Mouse (Mus musculus) megakaryocyte, embryonic 14.5 days (primary cell): ENCODE measurements around the gene Pcdh17. TPM values are rescaled to one million over a fixed set of nuclear protein-coding genes. Genes with fewer than 3 reads are reported as not detected.

Source experiments
- H3K27me3 ChIP-seq: replicated peaks from 2 replicates; pipeline ENCODE3; 2012; ENCODE audit warnings: inconsistent platforms
- H3K36me3 ChIP-seq: replicated peaks from 2 replicates; pipeline ENCODE3; 2012; ENCODE audit warnings: low read length, inconsistent platforms, mixed read lengths
- H3K4me1 ChIP-seq: 2 replicates; pipeline ENCODE4 v1.6.1; 2012; ENCODE audit warnings: inconsistent platforms
- H3K4me3 ChIP-seq: replicated peaks from 2 replicates; pipeline ENCODE3; 2012; ENCODE audit warnings: moderate library complexity, mild to moderate bottlenecking, inconsistent platforms
- H3K9me3 ChIP-seq: 2 replicates; pipeline ENCODE4 v1.6.1; 2012; ENCODE audit warnings: inconsistent platforms
- FLI1 ChIP-seq: IDR thresholded peaks from 2 replicates; pipeline ENCODE4 v1.6.1; 2012; ENCODE audit warnings: low read length, inconsistent platforms, mixed read lengths
- GATA1 ChIP-seq: IDR thresholded peaks from 3 replicates; pipeline ENCODE4 v1.6.1; 2012; ENCODE audit warnings: mixed read lengths, low read length, inconsistent platforms, borderline replicate concordance
- polyA plus RNA-seq: library from polyadenylated mRNA; stranded (reverse); fragments of >175 nt; gene quantifications from 2 replicates; pipeline ENCODE4 v1.2.3, GENCODE M21; 2012; ENCODE audit warnings: low replicate concordance; ENCODE audit not compliant: insufficient read depth

Gene Pcdh17
- polyA plus RNA-seq, 1 experiment = 0.03 TPM

GRCm38 (mm10) chr14:84444663-84445502 lies 1.5 kb downstream of the Pcdh17 start:
- Histone ChIP-seq H3K4me3 (peak overlapping the region; percentile 85), H3K27me3 (peaks cover 64% of the 10 kb centered on the region), H3K36me3 (no peaks in the 10 kb centered on the region), H3K4me1 (peaks cover 61% of the 10 kb centered on the region), H3K9me3 (peaks cover 25% of the 10 kb centered on the region)
- TF ChIP-seq GATA1 (no peak), FLI1 (no peak)

GRCm38 (mm10) chr14:84445503-84446410 lies 2.4 kb downstream of the Pcdh17 start:
- no peaks in the 10 kb centered on the region for H3K36me3 ChIP-seq
- TF ChIP-seq FLI1 (no peak), GATA1 (no peak)
- peak overlapping the region; percentile 85 for H3K4me3 ChIP-seq
- peaks cover 61% of the 10 kb centered on the region for H3K4me1 ChIP-seq
- H3K9me3 ChIP-seq = peaks cover 25% of the 10 kb centered on the region
- peaks cover 64% of the 10 kb centered on the region for H3K27me3 ChIP-seq

- TF ChIP-seq GATA1 (no peak), FLI1 (no peak)
- H3K36me3 ChIP-seq = no peaks in the 10 kb centered on the region
- H3K9me3 ChIP-seq = peaks cover 25% of the 10 kb centered on the region
- H3K4me3 ChIP-seq = peak overlapping the region; percentile 85
- H3K4me1 ChIP-seq = peaks cover 61% of the 10 kb centered on the region
- H3K27me3 ChIP-seq = peaks cover 64% of the 10 kb centered on the region
Measured at GRCm38 (mm10) chr14:84446411-84446915, 3.1 kb downstream of the Pcdh17 start.

GRCm38 (mm10) chr14:84446941-84447641 lies 3.7 kb downstream of the Pcdh17 start:
- Histone ChIP-seq H3K9me3 (peaks cover 25% of the 10 kb centered on the region), H3K4me1 (peaks cover 61% of the 10 kb centered on the region), H3K4me3 (peak overlapping the region; percentile 85), H3K36me3 (no peaks in the 10 kb centered on the region), H3K27me3 (peaks cover 64% of the 10 kb centered on the region)
- TF ChIP-seq FLI1 = no peak
- TF ChIP-seq GATA1 = no peak

GRCm38 (mm10) chr14:84447661-84448380 lies 4.5 kb downstream of the Pcdh17 start:
- H3K4me3 ChIP-seq = peak overlapping the region; percentile 67
- TF ChIP-seq GATA1 (no peak), FLI1 (no peak)
- H3K36me3 ChIP-seq = no peaks in the 10 kb centered on the region
- H3K9me3 ChIP-seq = peaks cover 25% of the 10 kb centered on the region
- H3K4me1 ChIP-seq = peaks cover 55% of the 10 kb centered on the region
- H3K27me3 ChIP-seq = peaks cover 60% of the 10 kb centered on the region

GRCm38 (mm10) chr14:84448381-84448771 lies 5.0 kb downstream of the Pcdh17 start:
- peaks cover 25% of the 10 kb centered on the region for H3K9me3 ChIP-seq
- peak overlapping the region; percentile 67 for H3K4me3 ChIP-seq
- no peaks in the 10 kb centered on the region for H3K36me3 ChIP-seq
- TF ChIP-seq GATA1 (no peak), FLI1 (no peak)
- H3K4me1 ChIP-seq = peaks cover 50% of the 10 kb centered on the region
- peaks cover 55% of the 10 kb centered on the region for H3K27me3 ChIP-seq

- Histone ChIP-seq H3K4me3 (no peak overlapping the region), H3K4me1 (no peaks in the 10 kb centered on the region), H3K36me3 (no peaks in the 10 kb centered on the region), H3K9me3 (no peaks in the 10 kb centered on the region), H3K27me3 (peaks cover 3% of the 10 kb centered on the region)
- TF ChIP-seq FLI1 (no peak), GATA1 (no peak)
Measured at GRCm38 (mm10) chr14:84454074-84454845, 10.9 kb downstream of the Pcdh17 start.

GRCm38 (mm10) chr14:84475491-84475890 lies 32.1 kb downstream of the Pcdh17 start:
- Histone ChIP-seq H3K4me3 (no peak overlapping the region), H3K4me1 (no peaks in the 10 kb centered on the region), H3K27me3 (no peaks in the 10 kb centered on the region), H3K9me3 (no peaks in the 10 kb centered on the region), H3K36me3 (no peaks in the 10 kb centered on the region)
- TF ChIP-seq FLI1 (no peak), GATA1 (no peak)

- Histone ChIP-seq H3K36me3 (no peaks in the 10 kb centered on the region), H3K4me3 (no peak overlapping the region), H3K9me3 (no peaks in the 10 kb centered on the region), H3K27me3 (no peaks in the 10 kb centered on the region), H3K4me1 (no peaks in the 10 kb centered on the region)
- TF ChIP-seq FLI1 (no peak), GATA1 (no peak)
Measured at GRCm38 (mm10) chr14:84476336-84476735, 33.0 kb downstream of the Pcdh17 start.
